Mouse (Mus musculus) CH12.LX (cell line): ENCODE measurements around the gene Trim41. TPM values are rescaled to one million over a fixed set of nuclear protein-coding genes. Genes with fewer than 3 reads are reported as not detected.

Source experiments
- DNase-seq: peaks from one replicate; pipeline ENCODE4 v3.0.0-alpha.2; 2013; ENCODE audit errors: extremely low read depth
- H3K27ac ChIP-seq: 2 replicates; pipeline ENCODE4 v1.5.1; 2012; ENCODE audit warnings: low read depth, mild to moderate bottlenecking, control low read depth, moderate library complexity; ENCODE audit not compliant: insufficient read depth
- H3K27me3 ChIP-seq: replicated peaks from 2 replicates; pipeline ENCODE3; 2012; ENCODE audit warnings: inconsistent platforms
- H3K36me3 ChIP-seq, 2 experiments: replicated peaks in 1 of 2; 2 replicates each; pipeline versions ENCODE3 to v1.6.1; 2012; ENCODE audit warnings: inconsistent platforms in 1 of 2, low read length in 1 of 2, mild to moderate bottlenecking in 1 of 2, mixed read lengths in 1 of 2, moderate library complexity in 1 of 2; ENCODE audit not compliant: control insufficient read depth in 1 of 2, insufficient read depth in 1 of 2
- H3K4me1 ChIP-seq, 2 experiments: 2 replicates each; pipeline ENCODE4 v1.6.1; 2012; ENCODE audit warnings: inconsistent platforms in 1 of 2, moderate library complexity in 1 of 2; ENCODE audit not compliant: insufficient read depth in 2 of 2, control insufficient read depth in 1 of 2
- H3K4me2 ChIP-seq: 2 replicates; pipeline ENCODE4 v1.6.1; 2012; ENCODE audit warnings: low read depth, mild to moderate bottlenecking, control low read depth; ENCODE audit not compliant: poor library complexity, insufficient read depth, severe bottlenecking
- H3K4me3 ChIP-seq, 3 experiments: fragments of 150-350 bp in 1 of 3; sonication (generic) in 1 of 3; replicated peaks in 1 of 3; 2 replicates each; pipeline versions ENCODE3 to v1.5.1; 2011 to 2012; ENCODE audit warnings: low read depth in 2 of 3, low read length in 2 of 3, mild to moderate bottlenecking in 2 of 3, moderate library complexity in 2 of 3, control low read depth in 1 of 3, improper control_type of control experiment in 1 of 3, inconsistent platforms in 1 of 3, mixed read lengths in 1 of 3; ENCODE audit not compliant: poor library complexity in 1 of 3
- H3K79me2 ChIP-seq: replicated peaks from 2 replicates; pipeline ENCODE4 v1.6.1; 2012; ENCODE audit warnings: mild to moderate bottlenecking, moderate library complexity; ENCODE audit not compliant: control insufficient read depth, poor library complexity, insufficient read depth, severe bottlenecking; ENCODE audit errors: extremely low read depth
- H3K9ac ChIP-seq: 2 replicates; pipeline ENCODE4 v1.6.1; 2012; ENCODE audit warnings: low read depth, mild to moderate bottlenecking, control low read depth, moderate library complexity; ENCODE audit not compliant: insufficient read depth
- H3K9me3 ChIP-seq: replicated peaks from 2 replicates; pipeline ENCODE3; 2012; ENCODE audit warnings: low read length, inconsistent platforms, mixed read lengths
- BHLHE40 ChIP-seq: IDR thresholded peaks from 2 replicates; pipeline ENCODE4 v1.6.1; 2011; ENCODE audit warnings: mild to moderate bottlenecking, low read depth, low read length, improper control_type of control experiment
- CHD1 ChIP-seq: IDR thresholded peaks from 2 replicates; pipeline ENCODE4 v1.6.1; 2012; ENCODE audit warnings: low read depth, low read length, improper control_type of control experiment, inconsistent platforms
- CTCF ChIP-seq, 2 experiments: IDR thresholded peaks in 1 of 2; conservative IDR thresholded peaks in 1 of 2; 2 replicates each; pipeline ENCODE4 v1.5.1; 2011 to 2012; ENCODE audit warnings: low read depth in 2 of 2, low read length in 2 of 2, improper control_type of control experiment in 1 of 2, inconsistent platforms in 1 of 2, mild to moderate bottlenecking in 1 of 2, moderate library complexity in 1 of 2
- E2F4 ChIP-seq: IDR thresholded peaks from 2 replicates; pipeline ENCODE4 v1.6.1; 2011; ENCODE audit warnings: low read depth, low read length, improper control_type of control experiment; ENCODE audit not compliant: insufficient replicate concordance
- JUND ChIP-seq: conservative IDR thresholded peaks from 2 replicates; pipeline ENCODE4 v1.6.1; 2011; ENCODE audit warnings: low read depth, low read length, improper control_type of control experiment
- KAT2A ChIP-seq: IDR thresholded peaks from 2 replicates; pipeline ENCODE4 v1.6.1; 2012; ENCODE audit warnings: low read length, improper control_type of control experiment, inconsistent platforms; ENCODE audit not compliant: insufficient replicate concordance
- MAFK ChIP-seq: IDR thresholded peaks from 2 replicates; pipeline ENCODE4 v1.6.1; 2011; ENCODE audit warnings: low read length, improper control_type of control experiment; ENCODE audit not compliant: insufficient replicate concordance
- MAX ChIP-seq: IDR thresholded peaks from 2 replicates; pipeline ENCODE4 v1.6.1; 2011; ENCODE audit warnings: low read length, improper control_type of control experiment
- MXI1 ChIP-seq: IDR thresholded peaks from 2 replicates; pipeline ENCODE4 v1.6.1; 2011; ENCODE audit warnings: mild to moderate bottlenecking, low read depth, low read length, improper control_type of control experiment
- MYC ChIP-seq: IDR thresholded peaks from 2 replicates; pipeline ENCODE4 v1.6.1; 2011; ENCODE audit warnings: low read depth, mild to moderate bottlenecking, improper control_type of control experiment, low read length
- NRF1 ChIP-seq: IDR thresholded peaks from 2 replicates; pipeline ENCODE4 v1.6.1; 2014; ENCODE audit warnings: low read depth, mild to moderate bottlenecking, inconsistent platforms, low read length, improper control_type of control experiment, moderate library complexity
- PAX5 ChIP-seq: IDR thresholded peaks from 2 replicates; pipeline ENCODE4 v1.6.1; 2012; ENCODE audit warnings: low read length, inconsistent platforms, mixed read lengths
- POLR2A ChIP-seq: IDR thresholded peaks from 2 replicates; pipeline ENCODE4 v1.6.1; 2011; ENCODE audit warnings: low read depth, mild to moderate bottlenecking, improper control_type of control experiment, low read length
- POLR2AphosphoS2 ChIP-seq: IDR thresholded peaks from 2 replicates; pipeline ENCODE4 v1.6.1; 2011; ENCODE audit warnings: low read depth, low read length, improper control_type of control experiment
- RCOR1 ChIP-seq: conservative IDR thresholded peaks from 2 replicates; pipeline ENCODE4 v1.6.1; 2012; ENCODE audit warnings: low read depth, mild to moderate bottlenecking, inconsistent platforms, low read length, improper control_type of control experiment
- SIN3A ChIP-seq: IDR thresholded peaks from 2 replicates; pipeline ENCODE4 v1.6.1; 2012; ENCODE audit warnings: low read length, improper control_type of control experiment, inconsistent platforms
- SMC3 ChIP-seq: IDR thresholded peaks from 2 replicates; pipeline ENCODE4 v1.6.1; 2011; ENCODE audit warnings: low read depth, low read length, improper control_type of control experiment
- TCF12 ChIP-seq: IDR thresholded peaks from 2 replicates; pipeline ENCODE4 v1.6.1; 2014; ENCODE audit warnings: low read depth, mild to moderate bottlenecking, inconsistent platforms, low read length, improper control_type of control experiment
- UBTF ChIP-seq: IDR thresholded peaks from 2 replicates; pipeline ENCODE4 v1.6.1; 2012; ENCODE audit warnings: low read depth, mild to moderate bottlenecking, inconsistent platforms, low read length, improper control_type of control experiment, moderate library complexity
- ZKSCAN1 ChIP-seq: IDR thresholded peaks from 2 replicates; pipeline ENCODE4 v1.6.1; 2012; ENCODE audit warnings: low read depth, inconsistent platforms, low read length, improper control_type of control experiment, borderline replicate concordance
- ZMIZ1 ChIP-seq: IDR thresholded peaks from 2 replicates; pipeline ENCODE4 v1.6.1; 2012; ENCODE audit warnings: low read depth, mild to moderate bottlenecking, inconsistent platforms, low read length, improper control_type of control experiment
- ZNF384 ChIP-seq: IDR thresholded peaks from 2 replicates; pipeline ENCODE4 v1.6.1; 2012; ENCODE audit warnings: low read depth, low read length, improper control_type of control experiment, inconsistent platforms
- dilution Hi-C: fragments of 300-500 bp; cut with MboI; formaldehyde crosslinking; loops from 2 replicates; pipeline ENCODE4 v1.14.3; 2020; ENCODE audit warnings: low sequenced_read_pairs; ENCODE audit not compliant: extremely low pct_unique_long_range_greater_than_20kb, extremely low pct_ligation_motif_present
- in situ Hi-C: fragments of 300-500 bp; cut with MboI; formaldehyde crosslinking; loops from 3 replicates; pipeline ENCODE4 v1.14.3; 2019; ENCODE audit warnings: low sequenced_read_pairs, low pct_ligation_motif_present, low pct_unique_long_range_greater_than_20kb, mixed read lengths
- polyA plus RNA-seq: library from polyadenylated mRNA; unstranded; fragments of >175 nt; gene quantifications from 2 replicates; pipeline ENCODE4 v1.2.1, GENCODE M21; 2012; ENCODE audit warnings: low read depth; ENCODE audit not compliant: insufficient read length
- total RNA-seq, 2 experiments: library from RNA; depleted of rRNA; stranded (reverse); fragments of 300-350 nt in 1 of 2; fragments of >200 nt in 1 of 2; gene quantifications; 2 replicates each; pipeline ENCODE4 v1.2.3; 2012 to 2014

Gene Trim41
- total and polyA plus RNA-seq, 3 experiments: 18.8 to 51.6 (median 36.0) TPM

DNA sequence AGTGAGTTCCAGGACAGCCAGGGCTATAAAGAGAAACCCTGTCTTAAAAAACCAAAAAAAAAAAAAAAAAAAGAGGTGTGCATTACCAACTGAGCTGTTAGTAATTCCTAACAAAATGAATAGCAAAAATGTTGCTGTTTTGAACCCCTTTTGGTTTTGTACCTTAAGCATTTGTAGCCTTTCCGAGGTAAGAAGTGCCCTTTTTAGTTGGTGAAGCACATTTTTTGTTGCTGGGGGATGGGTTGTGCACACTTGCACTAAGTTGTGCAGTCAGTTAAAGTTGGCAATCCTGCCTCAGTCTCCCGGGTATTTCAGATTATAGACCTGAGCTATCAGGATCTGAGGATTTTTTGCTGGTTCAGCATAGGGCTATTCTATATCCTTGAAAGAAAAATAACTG is 12.2 kb downstream of the Trim41 start:
- H3K4me3 ChIP-seq: no peak overlapping the region
- H3K27me3 ChIP-seq: no peaks in the 10 kb centered on the region
- H3K9ac ChIP-seq: no peak overlapping the region
- DNase-seq: no peak
- H3K9me3 ChIP-seq: no peaks in the 10 kb centered on the region
- TF ChIP-seq MAFK (0 out of 2 replicates have a peak, but pooled peaks have one; percentile 62), POLR2AphosphoS2 (peak; percentile 14; the same call in 1 of the 2 replicates), CTCF (conservative IDR thresholded peaks at IDR 0.05 in 1 of 2, IDR thresholded peaks at IDR 0.05 in 1 of 2; ENCODE audit: low read depth in 2 of 2, low read length in 2 of 2) (no peak), ZMIZ1 (peak; percentile 54; the same call in 1 of the 2 replicates), SIN3A (no peak), ZNF384 (peak; percentile 44)
- dilution Hi-C loops (no loop called here), in situ Hi-C loops (no loop called here)
- peaks cover 46% of the 10 kb centered on the region for H3K79me2 ChIP-seq
- H3K36me3 ChIP-seq: peaks cover 85 to 89% of the 10 kb centered on the region in 2 experiments
- no peak overlapping the region for H3K27ac ChIP-seq
- H3K4me1 ChIP-seq: peaks cover 10 to 61% of the 10 kb centered on the region in 2 experiments
- H3K4me2 ChIP-seq: no peak overlapping the region

- Histone ChIP-seq H3K27me3 (no peaks in the 10 kb centered on the region), H3K4me3 (peak overlapping the region in 1 of 3 experiments; percentile 5)
- TF ChIP-seq NRF1 (no peak), POLR2A (peak; percentile 7; the same call in 1 of the 2 replicates)
- TF ChIP-seq, all 38 proteins: peak for 1
- H3K9ac ChIP-seq: no peak overlapping the region; the same call in 1 of the 2 replicates
- dilution Hi-C loops: no loop called here
- H3K4me1 ChIP-seq: peaks cover 10 to 61% of the 10 kb centered on the region in 2 experiments
- H3K36me3 ChIP-seq: peaks cover 76 to 79% of the 10 kb centered on the region in 2 experiments
- in situ Hi-C loops: no loop called here
- H3K79me2 ChIP-seq: peaks cover 47% of the 10 kb centered on the region
- no peak overlapping the region for H3K27ac ChIP-seq
- H3K9me3 ChIP-seq: no peaks in the 10 kb centered on the region
- no peak overlapping the region for H3K4me2 ChIP-seq
- DNase-seq: no peak
Measured at GRCm38 (mm10) chr11:48803988-48804387, 13.2 kb downstream of the Trim41 start.

- peak overlapping the region; percentile 100 for H3K9ac ChIP-seq
- no peaks in the 10 kb centered on the region for H3K9me3 ChIP-seq
- DNase-seq: no peak
- in situ Hi-C loops: no loop called here
- dilution Hi-C loops: no loop called here
- peaks cover 59 to 63% of the 10 kb centered on the region in 2 experiments for H3K36me3 ChIP-seq
- H3K4me2 ChIP-seq: peak overlapping the region; percentile 96
- peaks cover 12 to 61% of the 10 kb centered on the region in 2 experiments for H3K4me1 ChIP-seq
- peak overlapping the region; percentile 18 for H3K27ac ChIP-seq
- H3K27me3 ChIP-seq: no peaks in the 10 kb centered on the region
- H3K4me3 ChIP-seq: peak overlapping the region; percentile 77 to 96 (median 89)
- peaks cover 66% of the 10 kb centered on the region for H3K79me2 ChIP-seq
- TF ChIP-seq ZKSCAN1 (no peak), MXI1 (peak; percentile 60; the same call in 1 of the 2 replicates), PAX5 (no peak), UBTF (no peak), SIN3A (no peak; the same call in 1 of the 2 replicates), MAX (0 out of 2 replicates have a peak, but pooled peaks have one; percentile 24), JUND (no peak), E2F4 (no peak), KAT2A (no peak), ZMIZ1 (no peak), RCOR1 (no peak), POLR2AphosphoS2 (peak; percentile 70), CTCF (conservative IDR thresholded peaks at IDR 0.05 in 1 of 2, IDR thresholded peaks at IDR 0.05 in 1 of 2; ENCODE audit: low read depth in 2 of 2, low read length in 2 of 2) (no peak), SMC3 (no peak), MYC (0 out of 2 replicates have a peak, but pooled peaks have one; percentile 47), ZNF384 (no peak), POLR2A (peak; percentile 45), BHLHE40 (no peak), CHD1 (peak; percentile 76), TCF12 (no peak)
Measured at GRCm38 (mm10) chr11:48801831-48802772, 15.1 kb downstream of the Trim41 start.
